Mouse (Mus musculus) bone marrow macrophage, adult 2 months (primary cell): ENCODE results near the gene Clcn7. TPM values are rescaled to one million over a fixed set of nuclear protein-coding genes. Genes with fewer than 3 reads are reported as not detected.

Experiments used
- H3K27ac ChIP-seq: 2 replicates; pipeline ENCODE4 v1.5.1; 2012; ENCODE audit warnings: low read depth, low read length; ENCODE audit not compliant: insufficient read depth
- H3K4me1 ChIP-seq: 2 replicates; pipeline ENCODE4 v1.6.1; 2012; ENCODE audit warnings: low read length; ENCODE audit not compliant: control insufficient read depth, insufficient read depth
- H3K4me3 ChIP-seq: 2 replicates; pipeline ENCODE4 v1.5.1; 2012; ENCODE audit warnings: mild to moderate bottlenecking, low read length, moderate library complexity; ENCODE audit not compliant: insufficient read depth
- CTCF ChIP-seq: IDR thresholded peaks from 2 replicates; pipeline ENCODE4 v1.5.1; 2012; ENCODE audit warnings: low read depth, mild to moderate bottlenecking, low read length, moderate library complexity
- POLR2A ChIP-seq: IDR thresholded peaks from 2 replicates; pipeline ENCODE4 v1.6.1; 2012; ENCODE audit warnings: mild to moderate bottlenecking, low read depth, low read length, borderline replicate concordance
- polyA plus RNA-seq: library from polyadenylated mRNA; stranded (reverse); fragments of >200 nt; gene quantifications from 2 replicates; pipeline ENCODE4 v1.2.4, GENCODE M21; 2012; ENCODE audit not compliant: missing spikeins, insufficient read depth, insufficient read length

Gene Clcn7
- polyA plus RNA-seq, 1 experiment: 86.1 TPM

- H3K4me3 ChIP-seq: no peak overlapping the region
- no peaks in the 10 kb centered on the region for H3K4me1 ChIP-seq
- TF ChIP-seq CTCF (no peak), POLR2A (no peak)
- no peak overlapping the region for H3K27ac ChIP-seq
These were observed 36.5 kb downstream of the Clcn7 start for GRCm38 (mm10) chr17:25169706-25170105.

- Histone ChIP-seq H3K4me3 (no peak overlapping the region), H3K27ac (no peak overlapping the region), H3K4me1 (no peaks in the 10 kb centered on the region)
- TF ChIP-seq POLR2A (no peak), CTCF (no peak)
These were observed 39.4 kb downstream of the Clcn7 start for GRCm38 (mm10) chr17:25172558-25172957.

- Histone ChIP-seq H3K4me3 (no peak within 1 kb of the TSS), H3K27ac (no peak within 1 kb of the TSS), H3K4me1 (no peaks in the 10 kb centered on the region)
- TF ChIP-seq POLR2A: no peak
- TF ChIP-seq CTCF: no peak
These were observed 42.2 kb downstream of the Clcn7 start, which contains the start of gene Gm38655 for GRCm38 (mm10) chr17:25175411-25175810. TSS of gene Gm38655 (minus strand) at chr17:25175471.

- H3K27ac ChIP-seq: no peak overlapping the region
- TF ChIP-seq CTCF: no peak
- TF ChIP-seq POLR2A: no peak
- peaks cover 10% of the 10 kb centered on the region; the same call in 1 of the 2 replicates for H3K4me1 ChIP-seq
- no peak overlapping the region for H3K4me3 ChIP-seq
These were observed 50.0 kb downstream of the Clcn7 start for GRCm38 (mm10) chr17:25183232-25183631.

GRCm38 (mm10) chr17:25184129-25184691 is 51.0 kb downstream of the Clcn7 start, which contains the start of gene BC003965:
TSS of gene BC003965 (plus strand) at chr17:25184554.
- peaks cover 10% of the 10 kb centered on the region; the same call in 1 of the 2 replicates for H3K4me1 ChIP-seq
- TF ChIP-seq POLR2A (peak; percentile 59; the same call in 1 of the 2 replicates), CTCF (no peak)
- H3K4me3 ChIP-seq: peak within 1 kb of the TSS; percentile 77
- peak within 1 kb of the TSS; percentile 73 for H3K27ac ChIP-seq

- H3K4me1 ChIP-seq: peaks cover 13% of the 10 kb centered on the region; the same call in 1 of the 2 replicates
- peak overlapping the region; percentile 18 for H3K27ac ChIP-seq
- TF ChIP-seq POLR2A (no peak), CTCF (no peak)
- H3K4me3 ChIP-seq: peak overlapping the region; percentile 77
These were observed 51.8 kb downstream of the Clcn7 start for GRCm38 (mm10) chr17:25184961-25185360.

GRCm38 (mm10) chr17:25187784-25188149 is 54.6 kb downstream of the Clcn7 start:
- peak overlapping the region; percentile 29 for H3K27ac ChIP-seq

GRCm38 (mm10) chr17:25188150-25189031 is 55.2 kb downstream of the Clcn7 start, which contains the start of gene Unkl:
TSS of gene Unkl (plus strand) at chr17:25188397.
- H3K4me3 ChIP-seq: peak within 1 kb of the TSS; percentile 87
- H3K27ac ChIP-seq: peak within 1 kb of the TSS; percentile 34
- peaks cover 9% of the 10 kb centered on the region; the same call in 1 of the 2 replicates for H3K4me1 ChIP-seq
- TF ChIP-seq CTCF (no peak), POLR2A (no peak)

More at GRCm38 (mm10) chr17:25187784-25188149, 54.6 kb downstream of the Clcn7 start:
- Histone ChIP-seq H3K4me1 (peaks cover 13% of the 10 kb centered on the region; the same call in 1 of the 2 replicates), H3K4me3 (peak overlapping the region; percentile 87)
- TF ChIP-seq POLR2A (no peak; the same call in 1 of the 2 replicates), CTCF (no peak)

- Histone ChIP-seq H3K4me1 (0 out of 2 replicates have a peak, but pooled peaks cover 8% of the 10 kb centered on the region), H3K27ac (no peak overlapping the region), H3K4me3 (peak overlapping the region; percentile 87)
- no peak for TF ChIP-seq POLR2A
These were observed 55.9 kb downstream of the Clcn7 start for GRCm38 (mm10) chr17:25189091-25189490.
